Mouse (Mus musculus): ENCODE measurements around the gene St3gal3. TPM values are rescaled to one million over a fixed set of nuclear protein-coding genes. Genes with fewer than 3 reads are reported as not detected.

St3gal3 gene
- polyA plus RNA-seq, 1 experiment from 2014 or later, result 6.7 TPM

DNA sequence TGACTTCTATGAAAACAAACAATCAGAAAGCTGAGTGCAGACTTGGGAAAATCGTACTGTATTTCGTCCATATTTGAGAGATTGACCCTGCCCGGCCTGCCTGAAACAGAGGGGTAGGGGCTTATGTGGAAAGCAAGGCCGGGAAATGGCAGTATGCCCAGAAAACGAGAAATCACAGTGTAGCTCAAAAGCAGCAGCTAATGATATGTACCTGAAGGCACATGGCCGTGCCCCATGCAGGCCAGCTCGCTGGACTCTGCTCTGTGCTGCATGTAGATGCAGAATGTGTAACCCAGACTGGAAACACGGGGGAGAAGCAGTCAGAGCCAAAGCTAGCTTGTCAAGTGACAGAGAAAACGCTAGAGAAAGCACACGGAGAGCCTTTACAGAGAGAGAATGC lies 12.6 kb downstream of the St3gal3 start:
- H3K4me3 ChIP-seq (ENCODE audit: low read length), result no peak overlapping the region
- no peaks in the 10 kb centered on the region for H3K36me3 ChIP-seq (ENCODE audit: control insufficient read depth, insufficient read depth, low read length)
- no peak overlapping the region for H3K9ac ChIP-seq (ENCODE audit: low read length)
- H3K27ac ChIP-seq (ENCODE audit: low read length), result no peak overlapping the region
- no peak for ATAC-seq (ENCODE audit: low read depth)
- 64% methylated on average over 10 of the region's 10 CpGs for WGBS
- no peaks in the 10 kb centered on the region for H3K27me3 ChIP-seq (ENCODE audit: control insufficient read depth, insufficient read depth, low read depth, low read length)
- no peaks in the 10 kb centered on the region for H3K9me3 ChIP-seq (ENCODE audit: control insufficient read depth, low read length)
- peaks cover 2% of the 10 kb centered on the region; the same call in 1 of the 2 replicates for H3K4me1 ChIP-seq (replicated peaks; ENCODE audit: control insufficient read depth, insufficient read depth, low read length)
- no peak overlapping the region for H3K4me2 ChIP-seq (ENCODE audit: low read depth, low read length)

DNA sequence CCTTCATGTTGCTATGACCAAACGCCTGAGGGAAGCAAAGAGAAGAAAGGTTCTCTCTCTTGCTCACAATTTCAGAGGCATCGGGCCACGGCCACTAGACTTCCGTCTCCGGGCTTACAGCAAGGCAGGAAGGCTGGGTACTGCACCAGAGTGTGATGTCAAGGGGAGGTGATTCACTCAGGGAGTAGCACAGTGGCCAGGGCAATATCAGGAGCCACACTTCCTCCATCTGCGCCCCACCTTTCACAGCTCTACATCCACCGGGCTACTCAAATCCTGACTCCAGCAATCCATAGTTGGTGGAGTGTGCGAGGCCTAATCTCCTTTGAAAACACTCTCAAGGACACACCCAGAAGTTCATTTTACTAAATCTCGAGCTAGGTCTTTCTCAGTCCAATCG lies 17.1 kb downstream of the St3gal3 start:
- no peak overlapping the region for H3K27ac ChIP-seq (ENCODE audit: low read length)
- no peak overlapping the region for H3K4me3 ChIP-seq (ENCODE audit: low read length)
- ATAC-seq (ENCODE audit: low read depth), result no peak
- H3K27me3 ChIP-seq (ENCODE audit: control insufficient read depth, insufficient read depth, low read depth, low read length), result no peaks in the 10 kb centered on the region
- 89% methylated on average over 10 of the region's 10 CpGs for WGBS
- no peaks in the 10 kb centered on the region for H3K36me3 ChIP-seq (ENCODE audit: control insufficient read depth, insufficient read depth, low read length)
- no peaks in the 10 kb centered on the region for H3K4me1 ChIP-seq (replicated peaks; ENCODE audit: control insufficient read depth, insufficient read depth, low read length)
- H3K9ac ChIP-seq (ENCODE audit: low read length), result no peak overlapping the region
- no peak overlapping the region for H3K4me2 ChIP-seq (ENCODE audit: low read depth, low read length)
- no peaks in the 10 kb centered on the region for H3K9me3 ChIP-seq (ENCODE audit: control insufficient read depth, low read length)

DNA sequence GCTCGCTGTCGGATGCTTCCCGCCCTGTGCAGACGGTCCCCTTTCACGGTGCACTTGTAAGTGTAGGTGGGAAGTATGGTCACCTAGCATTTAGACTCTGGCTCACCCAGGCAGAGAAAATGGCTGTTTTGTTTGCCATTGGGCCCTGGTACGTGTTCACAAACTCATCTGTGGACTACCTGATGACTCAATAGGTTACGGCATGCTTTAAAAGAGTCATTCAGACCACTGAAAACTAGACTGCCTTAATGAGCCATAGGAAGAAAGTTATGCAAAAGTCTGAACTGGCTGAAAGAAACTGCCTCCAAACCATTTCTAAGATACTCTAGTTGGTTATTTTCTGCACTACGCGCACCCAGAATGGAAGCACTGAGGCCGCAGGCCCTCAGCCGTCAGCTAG lies 18.6 kb downstream of the St3gal3 start:
- no peaks in the 10 kb centered on the region for H3K27me3 ChIP-seq (ENCODE audit: control insufficient read depth, insufficient read depth, low read depth, low read length)
- H3K4me2 ChIP-seq (ENCODE audit: low read depth, low read length), result no peak overlapping the region
- H3K9me3 ChIP-seq (ENCODE audit: control insufficient read depth, low read length), result no peaks in the 10 kb centered on the region
- no peak overlapping the region for H3K4me3 ChIP-seq (ENCODE audit: low read length)
- no peak overlapping the region for H3K9ac ChIP-seq (ENCODE audit: low read length)
- H3K36me3 ChIP-seq (ENCODE audit: control insufficient read depth, insufficient read depth, low read length), result no peaks in the 10 kb centered on the region
- no peak for ATAC-seq (ENCODE audit: low read depth)
- 88% methylated on average over 11 of the region's 11 CpGs for WGBS
- H3K4me1 ChIP-seq (replicated peaks; ENCODE audit: control insufficient read depth, insufficient read depth, low read length), result no peaks in the 10 kb centered on the region
- H3K27ac ChIP-seq (ENCODE audit: low read length), result no peak overlapping the region

DNA sequence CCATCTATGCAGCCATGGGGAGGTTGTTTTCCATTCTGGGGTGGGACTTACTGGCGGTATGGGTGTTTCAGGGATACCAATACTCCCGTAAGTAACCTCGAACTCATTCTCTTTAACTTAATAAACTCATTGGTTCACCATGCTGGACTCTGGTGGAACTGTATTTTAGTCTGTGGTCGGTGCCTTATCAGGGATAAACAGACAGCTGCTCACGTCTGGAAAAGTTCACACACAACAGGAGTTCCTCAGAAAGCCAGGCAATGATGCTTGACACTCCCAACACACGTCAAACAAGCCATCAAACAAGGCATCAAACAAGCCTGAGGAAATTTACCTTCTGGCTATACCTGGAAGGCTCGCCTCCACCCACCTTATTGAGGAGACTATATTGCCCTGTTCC lies 19.6 kb downstream of the St3gal3 start:
- Histone ChIP-seq H3K4me1 (replicated peaks; ENCODE audit: control insufficient read depth, insufficient read depth, low read length) (no peaks in the 10 kb centered on the region), H3K4me3 (ENCODE audit: low read length) (no peak overlapping the region), H3K9me3 (ENCODE audit: control insufficient read depth, low read length) (no peaks in the 10 kb centered on the region), H3K27ac (ENCODE audit: low read length) (no peak overlapping the region), H3K9ac (ENCODE audit: low read length) (no peak overlapping the region), H3K36me3 (ENCODE audit: control insufficient read depth, insufficient read depth, low read length) (no peaks in the 10 kb centered on the region), H3K4me2 (ENCODE audit: low read depth, low read length) (no peak overlapping the region), H3K27me3 (ENCODE audit: control insufficient read depth, insufficient read depth, low read depth, low read length) (no peaks in the 10 kb centered on the region)
- 81% methylated on average over 7 of the region's 7 CpGs for WGBS
- no peak for ATAC-seq (ENCODE audit: low read depth)

DNA sequence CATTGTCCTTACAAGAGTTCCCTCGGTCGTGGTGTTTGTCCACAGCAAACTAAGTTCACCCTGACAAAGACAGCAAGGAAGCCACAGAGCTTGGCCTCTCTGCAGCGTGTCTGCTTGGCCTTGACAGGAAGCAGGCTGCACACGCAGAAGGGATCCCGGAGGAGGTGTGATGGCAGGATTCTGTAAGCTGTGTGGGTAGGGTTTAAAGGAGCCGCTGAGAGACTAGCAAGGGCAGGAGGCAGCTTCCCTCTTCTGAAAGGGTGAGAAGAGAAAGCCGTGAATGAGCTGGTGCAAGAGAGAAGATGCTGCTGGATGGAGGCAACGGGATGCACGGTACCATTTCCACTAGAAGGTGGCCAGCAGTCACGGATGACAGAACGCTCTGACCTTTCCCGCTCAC lies 22.1 kb downstream of the St3gal3 start:
- H3K9ac ChIP-seq (ENCODE audit: low read length), result no peak overlapping the region
- ATAC-seq (ENCODE audit: low read depth), result no peak
- peaks cover 8% of the 10 kb centered on the region; the same call in 1 of the 2 replicates for H3K4me1 ChIP-seq (replicated peaks; ENCODE audit: control insufficient read depth, insufficient read depth, low read length)
- no peaks in the 10 kb centered on the region for H3K27me3 ChIP-seq (ENCODE audit: control insufficient read depth, insufficient read depth, low read depth, low read length)
- H3K4me2 ChIP-seq (ENCODE audit: low read depth, low read length), result no peak overlapping the region
- no peak overlapping the region for H3K4me3 ChIP-seq (ENCODE audit: low read length)
- no peak overlapping the region for H3K27ac ChIP-seq (ENCODE audit: low read length)
- WGBS, result 55% methylated on average over 12 of the region's 12 CpGs
- no peaks in the 10 kb centered on the region for H3K36me3 ChIP-seq (ENCODE audit: control insufficient read depth, insufficient read depth, low read length)
- peaks cover 4% of the 10 kb centered on the region; the same call in 1 of the 2 replicates for H3K9me3 ChIP-seq (ENCODE audit: control insufficient read depth, low read length)

DNA sequence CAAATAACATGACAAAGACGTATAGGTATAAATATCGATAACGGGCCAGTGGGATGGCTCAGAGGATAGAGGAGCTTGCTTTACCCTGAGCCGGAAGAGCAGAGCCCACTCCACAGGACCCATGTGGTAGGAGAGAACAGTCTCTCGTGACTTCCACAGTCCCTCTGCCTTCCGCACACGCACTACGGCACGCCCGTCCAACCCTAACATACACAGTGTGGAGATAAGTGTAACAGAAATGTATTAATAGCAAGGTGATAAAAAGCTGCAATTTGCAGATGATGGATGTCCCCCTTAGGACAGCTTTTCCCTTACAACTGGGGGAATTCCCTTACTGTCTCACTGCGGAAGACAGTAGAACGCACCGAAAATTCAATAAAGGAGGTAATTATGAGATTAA lies 25.1 kb downstream of the St3gal3 start:
- peaks cover 12% of the 10 kb centered on the region for H3K4me1 ChIP-seq (replicated peaks; ENCODE audit: control insufficient read depth, insufficient read depth, low read length)
- no peak overlapping the region for H3K4me3 ChIP-seq (ENCODE audit: low read length)
- H3K4me2 ChIP-seq (ENCODE audit: low read depth, low read length), result no peak overlapping the region
- peaks cover 4% of the 10 kb centered on the region; the same call in 1 of the 2 replicates for H3K9me3 ChIP-seq (ENCODE audit: control insufficient read depth, low read length)
- H3K27me3 ChIP-seq (ENCODE audit: control insufficient read depth, insufficient read depth, low read depth, low read length), result no peaks in the 10 kb centered on the region
- H3K27ac ChIP-seq (ENCODE audit: low read length), result peak overlapping the region; percentile 23; the same call in 1 of the 2 replicates
- WGBS, result 57% methylated on average over 13 of the region's 13 CpGs
- no peak for ATAC-seq (ENCODE audit: low read depth)
- H3K36me3 ChIP-seq (ENCODE audit: control insufficient read depth, insufficient read depth, low read length), result no peaks in the 10 kb centered on the region
- H3K9ac ChIP-seq (ENCODE audit: low read length), result no peak overlapping the region

DNA sequence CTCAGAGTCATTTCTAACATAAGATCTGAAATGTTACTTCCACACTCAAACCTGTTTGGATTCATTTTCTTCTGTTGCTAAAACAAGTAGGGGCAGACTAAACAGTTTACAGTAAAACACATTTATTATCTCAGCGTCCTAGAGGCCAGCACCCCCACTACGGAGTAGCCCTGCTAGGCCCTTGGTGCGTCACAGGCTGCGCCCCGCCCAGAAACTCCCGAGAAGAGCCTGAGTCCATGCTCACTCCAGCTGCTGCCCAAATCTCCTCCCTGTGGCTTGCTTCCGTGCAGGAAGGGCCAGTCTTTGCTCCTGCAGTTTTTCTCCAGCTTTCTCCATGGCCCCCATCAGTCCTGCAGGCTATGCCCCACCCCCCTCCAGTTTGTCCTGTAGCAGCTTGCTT lies 25.9 kb downstream of the St3gal3 start:
- Histone ChIP-seq H3K36me3 (ENCODE audit: control insufficient read depth, insufficient read depth, low read length) (no peaks in the 10 kb centered on the region), H3K27ac (ENCODE audit: low read length) (peak overlapping the region; percentile 32), H3K9ac (ENCODE audit: low read length) (no peak overlapping the region), H3K4me3 (ENCODE audit: low read length) (no peak overlapping the region), H3K4me2 (ENCODE audit: low read depth, low read length) (no peak overlapping the region), H3K27me3 (ENCODE audit: control insufficient read depth, insufficient read depth, low read depth, low read length) (no peaks in the 10 kb centered on the region), H3K4me1 (replicated peaks; ENCODE audit: control insufficient read depth, insufficient read depth, low read length) (peaks cover 12% of the 10 kb centered on the region), H3K9me3 (ENCODE audit: control insufficient read depth, low read length) (peaks cover 4% of the 10 kb centered on the region; the same call in 1 of the 2 replicates)
- peak; percentile 89 for ATAC-seq (ENCODE audit: low read depth)
- 36% methylated on average over 7 of the region's 7 CpGs for WGBS

DNA sequence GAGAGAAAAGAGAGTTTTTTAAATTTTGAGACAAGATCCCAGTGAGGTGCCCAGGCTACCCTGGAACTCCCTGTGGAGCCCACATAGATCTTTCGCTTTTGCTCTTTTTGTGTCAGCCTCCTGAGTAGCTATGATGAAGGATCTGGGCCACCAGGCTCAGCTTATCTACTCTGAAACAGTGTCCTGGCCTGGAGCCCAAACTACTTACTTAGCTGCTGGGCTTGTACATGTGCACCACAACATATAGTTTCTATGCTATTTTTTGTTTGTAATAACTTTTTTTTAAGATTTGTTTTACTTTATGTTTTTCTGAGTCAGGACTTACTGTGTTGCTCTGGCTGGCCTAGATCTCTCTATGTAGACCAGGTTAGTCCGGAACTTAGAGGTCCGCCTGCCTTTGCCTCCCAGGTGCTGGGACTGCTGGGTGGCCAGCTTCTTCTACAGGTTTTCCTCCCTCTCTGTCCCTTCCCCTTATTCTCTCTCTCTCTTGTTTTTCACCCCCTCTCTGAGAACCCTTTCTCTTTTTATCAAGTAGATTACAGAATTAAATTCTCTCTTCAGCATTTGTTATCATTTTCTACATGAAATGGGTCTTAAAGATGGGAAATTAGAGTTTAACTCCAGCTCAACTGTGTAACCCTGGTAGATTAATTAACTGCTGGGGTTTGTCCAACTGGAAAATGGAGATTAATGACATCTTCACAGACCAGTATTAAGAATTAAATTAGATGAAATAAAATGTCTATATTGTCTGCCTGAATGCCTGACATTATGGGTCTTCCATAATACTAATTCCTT lies 29.3 kb downstream of the St3gal3 start:
- no peak overlapping the region for H3K9ac ChIP-seq (ENCODE audit: low read length)
- H3K4me2 ChIP-seq (ENCODE audit: low read depth, low read length), result no peak overlapping the region
- ATAC-seq (ENCODE audit: low read depth), result no peak
- WGBS, result 70% methylated on average over 3 of the region's 3 CpGs
- no peak overlapping the region for H3K4me3 ChIP-seq (ENCODE audit: low read length)
- H3K36me3 ChIP-seq (ENCODE audit: control insufficient read depth, insufficient read depth, low read length), result no peaks in the 10 kb centered on the region
- H3K27ac ChIP-seq (ENCODE audit: low read length), result no peak overlapping the region
- no peaks in the 10 kb centered on the region for H3K27me3 ChIP-seq (ENCODE audit: control insufficient read depth, insufficient read depth, low read depth, low read length)
- peaks cover 12% of the 10 kb centered on the region for H3K4me1 ChIP-seq (replicated peaks; ENCODE audit: control insufficient read depth, insufficient read depth, low read length)
- peaks cover 4% of the 10 kb centered on the region; the same call in 1 of the 2 replicates for H3K9me3 ChIP-seq (ENCODE audit: control insufficient read depth, low read length)

DNA sequence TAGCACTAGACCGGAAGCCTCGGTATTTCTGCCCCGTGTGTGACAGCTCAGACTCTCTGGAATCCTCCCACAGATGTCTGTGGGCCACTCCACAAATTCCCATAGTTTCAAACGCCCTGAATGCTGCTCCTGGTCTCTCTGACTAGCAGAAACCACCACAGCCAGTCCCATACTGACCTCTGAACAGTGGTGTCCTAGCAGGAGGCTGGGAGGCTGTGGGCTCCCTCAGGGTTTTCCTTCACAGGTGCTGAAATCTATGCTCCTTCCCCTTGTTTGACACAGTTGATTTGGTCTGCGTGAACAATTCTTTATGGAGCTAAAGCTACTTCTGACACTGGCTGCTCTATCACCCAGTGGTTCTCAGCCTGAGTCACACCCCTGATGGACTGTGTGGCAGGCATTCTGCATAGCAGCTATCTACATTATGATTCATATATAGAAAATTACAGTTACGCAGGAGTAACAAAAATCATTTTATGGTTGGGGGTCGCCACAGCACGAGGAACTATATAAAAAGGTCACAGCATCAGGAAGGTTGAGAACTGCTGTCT lies 31.4 kb downstream of the St3gal3 start:
- Histone ChIP-seq H3K9ac (ENCODE audit: low read length) (no peak overlapping the region), H3K4me2 (ENCODE audit: low read depth, low read length) (no peak overlapping the region), H3K9me3 (ENCODE audit: control insufficient read depth, low read length) (peaks cover 4% of the 10 kb centered on the region; the same call in 1 of the 2 replicates), H3K4me1 (replicated peaks; ENCODE audit: control insufficient read depth, insufficient read depth, low read length) (peaks cover 6% of the 10 kb centered on the region; the same call in 1 of the 2 replicates), H3K36me3 (ENCODE audit: control insufficient read depth, insufficient read depth, low read length) (no peaks in the 10 kb centered on the region), H3K27ac (ENCODE audit: low read length) (no peak overlapping the region), H3K4me3 (ENCODE audit: low read length) (no peak overlapping the region), H3K27me3 (ENCODE audit: control insufficient read depth, insufficient read depth, low read depth, low read length) (no peaks in the 10 kb centered on the region)
- ATAC-seq (ENCODE audit: low read depth), result no peak
- WGBS, result 73% methylated on average over 8 of the region's 8 CpGs
